ENCODE assay signal across 10 mouse cellular contexts in the genomic region with DNA sequence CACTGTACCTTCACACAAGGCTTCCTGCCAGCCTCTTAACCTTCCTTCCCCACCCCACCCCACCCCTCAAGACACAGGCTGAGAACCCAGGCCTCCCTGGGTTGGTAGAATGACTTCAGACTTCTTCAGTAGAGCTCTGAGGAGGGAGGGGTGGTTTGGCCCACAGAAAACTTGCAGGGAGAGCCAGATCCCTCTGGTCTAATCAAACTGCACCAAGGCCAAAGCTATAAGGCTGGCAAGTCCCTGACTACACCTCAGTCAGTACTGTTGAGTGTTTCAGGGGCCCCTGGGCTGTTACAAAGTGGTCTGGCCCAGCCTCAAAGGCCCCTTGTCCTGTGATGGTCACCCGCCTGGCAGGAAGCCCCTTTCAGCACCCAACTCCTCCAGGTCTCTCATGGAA. TPM values are rescaled to one million over a fixed set of nuclear protein-coding genes. Genes with fewer than 3 reads are reported as not detected.
DNase-seq lines count a peak whose midpoint lies in the region; ATAC-seq and TF ChIP-seq lines count a peak whose summit lies in the region.
"Had no signal": no experiment of that assay in that cellular context is flagged by ENCODE, and none has a peak within 500 bp of the region (broad histone marks: within the 10 kb centered on the region; RNA-seq: fewer than 3 reads in every experiment).

No protein-coding gene starts in this region.

- no peak overlapping the region for H3K4me2 ChIP-seq in forebrain, postnatal 0 days (ENCODE audit: low read depth)
- no peak overlapping the region; the same call in 1 of the 2 replicates for H3K4me2 ChIP-seq in forebrain, embryonic 15.5 days (replicated peaks)
- H3K4me2 ChIP-seq in midbrain, embryonic 16.5 days (ENCODE audit: low read length) = no peak overlapping the region; the same call in 1 of the 2 replicates
- peak overlapping the region; percentile 77 for H3K4me2 ChIP-seq in intestine, postnatal 0 days (replicated peaks; ENCODE audit: low read depth)
- peak overlapping the region; percentile 58 for H3K4me2 ChIP-seq in stomach, embryonic 14.5 days (replicated peaks; ENCODE audit: low read depth, low read length)

- DNase-seq in forebrain, postnatal 0 days = no peak
- no peak for DNase-seq in midbrain, embryonic 10.5 days (ENCODE audit: low spot score)
- DNase-seq in cerebellum, adult 18-20 months = no peak
- DNase-seq: thymus, postnatal 25 days had no signal

- no peak overlapping the region for H3K9ac ChIP-seq in forebrain, postnatal 0 days
- no peak overlapping the region for H3K9ac ChIP-seq in forebrain, embryonic 15.5 days (replicated peaks)
- no peak overlapping the region for H3K9ac ChIP-seq in midbrain, embryonic 16.5 days (ENCODE audit: low read depth, low read length)
- peak overlapping the region; percentile 56 for H3K9ac ChIP-seq in intestine, postnatal 0 days (ENCODE audit: low read depth, low read length)
- H3K9ac ChIP-seq in stomach, embryonic 14.5 days (replicated peaks; ENCODE audit: low read depth, low read length) = peak overlapping the region; percentile 18; the same call in 1 of the 2 replicates

- WGBS in forebrain, postnatal 0 days = 88% methylated on average over 1 of the region's 1 CpGs
- WGBS in forebrain, embryonic 15.5 days = 88% methylated on average over 1 of the region's 1 CpGs
- 90% methylated on average over 1 of the region's 1 CpGs for WGBS in midbrain, embryonic 10.5 days
- WGBS in midbrain, embryonic 16.5 days = 82% methylated on average over 1 of the region's 1 CpGs
- WGBS in intestine, postnatal 0 days = 10% methylated on average over 1 of the region's 1 CpGs
- 65% methylated on average over 1 of the region's 1 CpGs for WGBS in stomach, embryonic 14.5 days

- no peak for TF ChIP-seq CTCF in forebrain, postnatal 0 days (IDR thresholded peaks at IDR 0.05; ENCODE audit: low read depth)
- TF ChIP-seq CTCF in intestine, postnatal 0 days (IDR thresholded peaks at IDR 0.05; ENCODE audit: low read depth) = no peak

- no peaks in the 10 kb centered on the region for H3K36me3 ChIP-seq in forebrain, postnatal 0 days (ENCODE audit: insufficient read depth)
- no peaks in the 10 kb centered on the region for H3K36me3 ChIP-seq in forebrain, embryonic 15.5 days
- H3K36me3 ChIP-seq in midbrain, embryonic 10.5 days = peaks cover 14% of the 10 kb centered on the region
- no peaks in the 10 kb centered on the region for H3K36me3 ChIP-seq in midbrain, embryonic 16.5 days (ENCODE audit: control insufficient read depth, insufficient read depth, low read length)
- H3K36me3 ChIP-seq in intestine, postnatal 0 days (ENCODE audit: control insufficient read depth, insufficient read depth) = no peaks in the 10 kb centered on the region; the same call in 1 of the 2 replicates
- H3K36me3 ChIP-seq in stomach, embryonic 14.5 days (ENCODE audit: control insufficient read depth, insufficient read depth, low read length) = no peaks in the 10 kb centered on the region

- peak; percentile 13; the same call in 1 of the 2 replicates for ATAC-seq in forebrain, postnatal 0 days
- ATAC-seq in forebrain, embryonic 15.5 days (replicated peaks) = no peak
- no peak for ATAC-seq in midbrain, embryonic 16.5 days
- ATAC-seq in intestine, postnatal 0 days = peak; percentile 7; the same call in 1 of the 2 replicates
- peak; percentile 5; the same call in 1 of the 2 replicates for ATAC-seq in stomach, embryonic 14.5 days (ENCODE audit: insufficient number of reproducible peaks, insufficient read depth, low FRiP score, low read depth)
- no peak for ATAC-seq in CD4-positive, CD25-positive, alpha-beta regulatory T cell, adult 4 months

- H3K27me3 ChIP-seq in forebrain, postnatal 0 days (ENCODE audit: insufficient read depth, low read length) = no peaks in the 10 kb centered on the region
- H3K27me3 ChIP-seq in forebrain, embryonic 15.5 days = no peaks in the 10 kb centered on the region
- no peaks in the 10 kb centered on the region for H3K27me3 ChIP-seq in midbrain, embryonic 10.5 days (ENCODE audit: low read depth, poor library complexity, severe bottlenecking)
- no peaks in the 10 kb centered on the region for H3K27me3 ChIP-seq in midbrain, embryonic 16.5 days (ENCODE audit: control insufficient read depth, insufficient read depth, low read depth, low read length)
- no peaks in the 10 kb centered on the region for H3K27me3 ChIP-seq in intestine, postnatal 0 days (replicated peaks; ENCODE audit: control insufficient read depth, insufficient read depth, low read length)
- H3K27me3 ChIP-seq in stomach, embryonic 14.5 days (ENCODE audit: control insufficient read depth, insufficient read depth, low read length) = no peaks in the 10 kb centered on the region

- H3K9me3 ChIP-seq in forebrain, postnatal 0 days (ENCODE audit: low read length) = no peaks in the 10 kb centered on the region
- H3K9me3 ChIP-seq in forebrain, embryonic 15.5 days = no peaks in the 10 kb centered on the region
- H3K9me3 ChIP-seq in midbrain, embryonic 10.5 days (replicated peaks) = no peaks in the 10 kb centered on the region
- no peaks in the 10 kb centered on the region for H3K9me3 ChIP-seq in midbrain, embryonic 16.5 days (replicated peaks; ENCODE audit: control insufficient read depth, low read length, poor library complexity, severe bottlenecking)
- H3K9me3 ChIP-seq in intestine, postnatal 0 days (ENCODE audit: control insufficient read depth) = no peaks in the 10 kb centered on the region
- H3K9me3 ChIP-seq in stomach, embryonic 14.5 days (ENCODE audit: control insufficient read depth, low read depth, low read length) = no peaks in the 10 kb centered on the region

- peaks cover 6% of the 10 kb centered on the region; the same call in 1 of the 2 replicates for H3K4me1 ChIP-seq in forebrain, postnatal 0 days (ENCODE audit: insufficient read depth)
- H3K4me1 ChIP-seq in forebrain, embryonic 15.5 days = peaks cover 22% of the 10 kb centered on the region
- H3K4me1 ChIP-seq in midbrain, embryonic 10.5 days = peaks cover 100% of the 10 kb centered on the region
- H3K4me1 ChIP-seq in midbrain, embryonic 16.5 days (ENCODE audit: control insufficient read depth, insufficient read depth, low read length) = peaks cover 12% of the 10 kb centered on the region
- peaks cover 46% of the 10 kb centered on the region for H3K4me1 ChIP-seq in intestine, postnatal 0 days (replicated peaks; ENCODE audit: control insufficient read depth, insufficient read depth, low read length)
- H3K4me1 ChIP-seq in stomach, embryonic 14.5 days (ENCODE audit: control insufficient read depth, insufficient read depth, low read length) = peaks cover 56% of the 10 kb centered on the region

- H3K4me3 ChIP-seq in forebrain, postnatal 0 days (ENCODE audit: low read depth, low read length) = no peak overlapping the region
- no peak overlapping the region for H3K4me3 ChIP-seq in forebrain, embryonic 15.5 days
- H3K4me3 ChIP-seq in midbrain, embryonic 10.5 days = 0 out of 2 replicates have a peak overlapping the region, but pooled peaks have one; percentile 52
- H3K4me3 ChIP-seq in midbrain, embryonic 16.5 days (ENCODE audit: low read depth, low read length) = no peak overlapping the region
- H3K4me3 ChIP-seq in intestine, postnatal 0 days (ENCODE audit: low read depth, low read length) = no peak overlapping the region
- H3K4me3 ChIP-seq in stomach, embryonic 14.5 days (ENCODE audit: low read depth, low read length) = no peak overlapping the region

- H3K27ac ChIP-seq in forebrain, postnatal 0 days (ENCODE audit: low read depth, low read length) = no peak overlapping the region
- H3K27ac ChIP-seq in forebrain, embryonic 15.5 days (replicated peaks) = no peak overlapping the region
- H3K27ac ChIP-seq in midbrain, embryonic 10.5 days (replicated peaks) = peak overlapping the region; percentile 89
- H3K27ac ChIP-seq in midbrain, embryonic 16.5 days (ENCODE audit: low read length) = no peak overlapping the region
- H3K27ac ChIP-seq in intestine, postnatal 0 days (ENCODE audit: low read depth, low read length) = peak overlapping the region; percentile 52
- peak overlapping the region; percentile 77 for H3K27ac ChIP-seq in stomach, embryonic 14.5 days (ENCODE audit: low read length)

RNA-seq across cellular contexts. Expression of gene Sox13, which starts 6.6 kb away (rescaled TPM):
- total RNA-seq in forebrain, postnatal 0 days (2014; rRNA removed) = 8.0 and 9.7 TPM in 2 replicates
- 2.0 and 3.0 TPM in 2 replicates for polyA plus RNA-seq in forebrain, postnatal 0 days (2015; fragmentation: Nextera tagmentation; extraction: Ambion mirVana)
- 4.6 and 5.1 TPM in 2 replicates for polyA plus RNA-seq in forebrain, embryonic 15.5 days (2015; fragmentation: Nextera tagmentation; extraction: Ambion mirVana)
- polyA plus RNA-seq in midbrain, embryonic 10.5 days (2016; fragmentation: Nextera tagmentation; extraction: Ambion mirVana) = 28.5 and 32.0 TPM in 2 replicates
- 5.3 and 7.4 TPM in 2 replicates for polyA plus RNA-seq in midbrain, embryonic 16.5 days (2015; fragmentation: Nextera tagmentation; extraction: Ambion mirVana)
- 12.3 and 12.6 TPM in 2 replicates for polyA plus RNA-seq in intestine, postnatal 0 days (2015; fragmentation: Nextera tagmentation; extraction: Ambion mirVana)
- 8.2 and 8.5 TPM in 2 replicates for polyA plus RNA-seq in stomach, embryonic 14.5 days (2014; fragmentation: Nextera tagmentation; extraction: Ambion mirVana)
- not detected for polyA plus RNA-seq in CD4-positive, CD25-positive, alpha-beta regulatory T cell, adult 4 months (2017; shearing (Covaris generic))

RNA-seq across cellular contexts. Expression of gene Etnk2, which starts 54.2 kb away (rescaled TPM):
- total RNA-seq in forebrain, postnatal 0 days (2014; rRNA removed) = 15.5 and 25.3 TPM in 2 replicates
- polyA plus RNA-seq in forebrain, postnatal 0 days (2015; fragmentation: Nextera tagmentation; extraction: Ambion mirVana) = 10.3 and 17.6 TPM in 2 replicates
- 5.2 and 5.9 TPM in 2 replicates for polyA plus RNA-seq in forebrain, embryonic 15.5 days (2015; fragmentation: Nextera tagmentation; extraction: Ambion mirVana)
- polyA plus RNA-seq in midbrain, embryonic 10.5 days (2016; fragmentation: Nextera tagmentation; extraction: Ambion mirVana) = 3.4 and 3.9 TPM in 2 replicates
- polyA plus RNA-seq in midbrain, embryonic 16.5 days (2015; fragmentation: Nextera tagmentation; extraction: Ambion mirVana) = 24.6 and 26.5 TPM in 2 replicates
- 6.0 and 6.2 TPM in 2 replicates for polyA plus RNA-seq in intestine, postnatal 0 days (2015; fragmentation: Nextera tagmentation; extraction: Ambion mirVana)
- 4.9 and 5.6 TPM in 2 replicates for polyA plus RNA-seq in stomach, embryonic 14.5 days (2014; fragmentation: Nextera tagmentation; extraction: Ambion mirVana)
- not detected for polyA plus RNA-seq in CD4-positive, CD25-positive, alpha-beta regulatory T cell, adult 4 months (2017; shearing (Covaris generic))
- total RNA-seq: granulocyte monocyte progenitor cell, adult 5-6 weeks had no signal

Comparison
In these comparisons a context has a peak if more than half of its experiments do, and no peak if none do; other contexts are left out.
1. ATAC-seq: peak in forebrain, postnatal 0 days (single experiment), intestine, postnatal 0 days (single experiment) and stomach, embryonic 14.5 days (single experiment); none in forebrain, embryonic 15.5 days (single experiment), midbrain, embryonic 16.5 days (single experiment) and CD4-positive, CD25-positive, alpha-beta regulatory T cell, adult 4 months (single experiment).
2. H3K27ac ChIP-seq: peak in midbrain, embryonic 10.5 days (single experiment), intestine, postnatal 0 days (single experiment) and stomach, embryonic 14.5 days (single experiment); none in forebrain, postnatal 0 days (single experiment), forebrain, embryonic 15.5 days (single experiment) and midbrain, embryonic 16.5 days (single experiment).
3. H3K4me2 ChIP-seq: peak in intestine, postnatal 0 days (single experiment) and stomach, embryonic 14.5 days (single experiment); none in forebrain, postnatal 0 days (single experiment), forebrain, embryonic 15.5 days (single experiment) and midbrain, embryonic 16.5 days (single experiment).
4. H3K9ac ChIP-seq: peak in intestine, postnatal 0 days (single experiment) and stomach, embryonic 14.5 days (single experiment); none in forebrain, postnatal 0 days (single experiment), forebrain, embryonic 15.5 days (single experiment) and midbrain, embryonic 16.5 days (single experiment).